Mouse (Mus musculus) hindbrain, embryonic 16.5 days (tissue): ENCODE measurements around the gene Psme4. TPM values are rescaled to one million over a fixed set of nuclear protein-coding genes. Genes with fewer than 3 reads are reported as not detected.
A peak's percentile ranks its signal among the peaks of the same experiment; 100 is the strongest.
"Not testable (repeated sequence)": the region's sequence is repeated elsewhere in the genome, so short reads cannot be mapped to it uniquely, and the experiment has no call there.

Experiments
- ATAC-seq: fragments of 200-750 bp; cut with Nextera tagmentation; 2 replicates; pipeline ENCODE4 v1.8.0; 2017; ENCODE audit warnings: moderate TSS enrichment, moderate library complexity
- H3K27ac ChIP-seq: fragments of 300-500 bp; sonication (generic); 2 replicates; pipeline ENCODE4 v1.5.1; 2014; ENCODE audit warnings: low read depth, mild to moderate bottlenecking, control low read depth, low read length, moderate library complexity
- H3K27me3 ChIP-seq: fragments of 300-500 bp; sonication (generic); replicated peaks from 2 replicates; pipeline ENCODE4 v1.6.1; 2014; ENCODE audit warnings: low read length; ENCODE audit not compliant: control insufficient read depth, insufficient read depth
- H3K36me3 ChIP-seq: fragments of 300-500 bp; sonication (generic); 2 replicates; pipeline ENCODE4 v1.6.1; 2014; ENCODE audit warnings: mild to moderate bottlenecking, low read length, moderate library complexity, mixed read lengths; ENCODE audit not compliant: control insufficient read depth, insufficient read depth
- H3K4me1 ChIP-seq: fragments of 300-500 bp; sonication (generic); 2 replicates; pipeline ENCODE4 v1.6.1; 2014; ENCODE audit warnings: low read depth, low read length; ENCODE audit not compliant: control insufficient read depth, insufficient read depth
- H3K4me2 ChIP-seq: fragments of 300-500 bp; sonication (generic); 2 replicates; pipeline ENCODE4 v1.6.1; 2014; ENCODE audit warnings: mild to moderate bottlenecking, low read length, control low read depth, moderate library complexity
- H3K4me3 ChIP-seq: fragments of 300-500 bp; sonication (generic); 2 replicates; pipeline ENCODE4 v1.5.1; 2014; ENCODE audit warnings: mild to moderate bottlenecking, low read length, control low read depth, moderate library complexity
- H3K9ac ChIP-seq: fragments of 300-500 bp; sonication (generic); 2 replicates; pipeline ENCODE4 v1.6.1; 2014; ENCODE audit warnings: low read depth, mild to moderate bottlenecking, control low read depth, low read length, moderate library complexity
- H3K9me3 ChIP-seq: fragments of 300-500 bp; sonication (generic); 2 replicates; pipeline ENCODE4 v1.6.1; 2014; ENCODE audit warnings: mild to moderate bottlenecking, low read length, moderate library complexity; ENCODE audit not compliant: control insufficient read depth
- WGBS: fragments of 180-500 bp; shearing (Covaris S2); extraction: QIAGEN DNeasy Blood & Tissue Kit; methylation state at CpG from one replicate; pipeline ENCODE4 v1.1.7; 2014; 5-methylcytosine and 5-hydroxymethylcytosine counted together
- polyA plus RNA-seq: library from polyadenylated mRNA; unstranded; fragments of >200 nt; fragmentation: Nextera tagmentation; extraction: Ambion mirVana; gene quantifications from 2 replicates; pipeline ENCODE4 v1.2.1, GENCODE M21; 2015

The Psme4 gene
- polyA plus RNA-seq, 1 experiment from 2014 or later: 11.0 TPM

GRCm38 (mm10) chr11:30754486-30754854 lies 17.1 kb upstream of the Psme4 start:
- H3K4me3 ChIP-seq: peak overlapping the region; percentile 77
- not testable (repeated sequence) for H3K36me3 ChIP-seq, H3K9me3 ChIP-seq, H3K27ac ChIP-seq, ATAC-seq, H3K27me3 ChIP-seq, H3K4me1 ChIP-seq
- WGBS: 67% methylated on average over 4 of the region's 4 CpGs
- peak overlapping the region; percentile 63 for H3K4me2 ChIP-seq
- peak overlapping the region; percentile 80 for H3K9ac ChIP-seq

- Histone ChIP-seq H3K9me3 (no peaks in the 10 kb centered on the region), H3K4me1 (no peaks in the 10 kb centered on the region), H3K27me3 (no peaks in the 10 kb centered on the region), H3K27ac (no peak overlapping the region), H3K4me3 (peak overlapping the region; percentile 77), H3K4me2 (peak overlapping the region; percentile 63), H3K9ac (peak overlapping the region; percentile 80), H3K36me3 (no peaks in the 10 kb centered on the region)
- ATAC-seq: peak; percentile 95
- WGBS: 0% methylated on average over 60 of the region's 66 CpGs
These were observed 16.5 kb upstream of the Psme4 start for GRCm38 (mm10) chr11:30754855-30755530.

- no peak overlapping the region for H3K9ac ChIP-seq
These were observed 10.1 kb upstream of the Psme4 start for GRCm38 (mm10) chr11:30761381-30761780.

GRCm38 (mm10) chr11:30761891-30762290 lies 9.6 kb upstream of the Psme4 start:
- H3K4me1 ChIP-seq: no peaks in the 10 kb centered on the region
- H3K4me2 ChIP-seq: no peak overlapping the region
- no peak overlapping the region for H3K27ac ChIP-seq
- H3K27me3 ChIP-seq: no peaks in the 10 kb centered on the region
- no peaks in the 10 kb centered on the region for H3K36me3 ChIP-seq
- H3K9ac ChIP-seq: no peak overlapping the region
- 90% methylated on average over 1 of the region's 1 CpGs for WGBS
- no peak overlapping the region for H3K4me3 ChIP-seq
- no peaks in the 10 kb centered on the region for H3K9me3 ChIP-seq
- no peak for ATAC-seq

More at GRCm38 (mm10) chr11:30761381-30761780, 10.1 kb upstream of the Psme4 start:
- H3K4me3 ChIP-seq: no peak overlapping the region
- no peak for ATAC-seq
- no peaks in the 10 kb centered on the region for H3K36me3 ChIP-seq
- no peaks in the 10 kb centered on the region for H3K9me3 ChIP-seq
- H3K27me3 ChIP-seq: no peaks in the 10 kb centered on the region
- no peak overlapping the region for H3K4me2 ChIP-seq
- 83% methylated on average over 7 of the region's 7 CpGs for WGBS
- no peaks in the 10 kb centered on the region for H3K4me1 ChIP-seq
- H3K27ac ChIP-seq: no peak overlapping the region

GRCm38 (mm10) chr11:30765076-30765475 lies 6.5 kb upstream of the Psme4 start:
- ATAC-seq: no peak
- no peaks in the 10 kb centered on the region for H3K4me1 ChIP-seq
- no peak overlapping the region for H3K4me2 ChIP-seq
- H3K36me3 ChIP-seq: no peaks in the 10 kb centered on the region
- no peaks in the 10 kb centered on the region for H3K27me3 ChIP-seq
- H3K9me3 ChIP-seq: no peaks in the 10 kb centered on the region
- H3K9ac ChIP-seq: no peak overlapping the region
- WGBS: 44% methylated on average over 1 of the region's 1 CpGs
- no peak overlapping the region for H3K4me3 ChIP-seq
- no peak overlapping the region for H3K27ac ChIP-seq

DNA sequence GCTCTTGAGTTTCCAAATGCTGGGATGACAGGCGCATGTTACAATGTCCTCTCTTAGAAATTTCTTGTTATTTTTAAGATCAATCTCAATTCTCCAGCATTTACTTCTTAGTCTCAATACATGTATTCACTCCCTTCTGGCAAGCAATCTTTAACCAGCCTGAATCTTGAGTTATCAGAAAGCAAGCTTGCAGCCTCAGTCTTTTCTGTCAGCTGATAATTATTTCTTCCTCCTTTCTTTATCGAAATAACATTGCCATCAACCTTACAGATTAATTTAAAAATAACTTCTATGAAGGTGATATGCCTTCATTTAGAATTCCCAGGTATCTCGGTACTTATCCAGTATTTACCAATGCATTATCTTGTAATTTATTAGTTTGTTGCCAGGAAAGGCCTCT lies 709 bp upstream of the Psme4 start:
- ATAC-seq: no peak
- H3K4me2 ChIP-seq: peak overlapping the region; percentile 65
- H3K9ac ChIP-seq: no peak overlapping the region; the same call in 1 of the 2 replicates
- H3K27ac ChIP-seq: no peak overlapping the region
- H3K4me1 ChIP-seq: peaks cover 11% of the 10 kb centered on the region
- H3K9me3 ChIP-seq: no peaks in the 10 kb centered on the region
- H3K36me3 ChIP-seq: no peaks in the 10 kb centered on the region
- 82% methylated on average over 3 of the region's 3 CpGs for WGBS
- H3K4me3 ChIP-seq: peak overlapping the region; percentile 99
- H3K27me3 ChIP-seq: no peaks in the 10 kb centered on the region

DNA sequence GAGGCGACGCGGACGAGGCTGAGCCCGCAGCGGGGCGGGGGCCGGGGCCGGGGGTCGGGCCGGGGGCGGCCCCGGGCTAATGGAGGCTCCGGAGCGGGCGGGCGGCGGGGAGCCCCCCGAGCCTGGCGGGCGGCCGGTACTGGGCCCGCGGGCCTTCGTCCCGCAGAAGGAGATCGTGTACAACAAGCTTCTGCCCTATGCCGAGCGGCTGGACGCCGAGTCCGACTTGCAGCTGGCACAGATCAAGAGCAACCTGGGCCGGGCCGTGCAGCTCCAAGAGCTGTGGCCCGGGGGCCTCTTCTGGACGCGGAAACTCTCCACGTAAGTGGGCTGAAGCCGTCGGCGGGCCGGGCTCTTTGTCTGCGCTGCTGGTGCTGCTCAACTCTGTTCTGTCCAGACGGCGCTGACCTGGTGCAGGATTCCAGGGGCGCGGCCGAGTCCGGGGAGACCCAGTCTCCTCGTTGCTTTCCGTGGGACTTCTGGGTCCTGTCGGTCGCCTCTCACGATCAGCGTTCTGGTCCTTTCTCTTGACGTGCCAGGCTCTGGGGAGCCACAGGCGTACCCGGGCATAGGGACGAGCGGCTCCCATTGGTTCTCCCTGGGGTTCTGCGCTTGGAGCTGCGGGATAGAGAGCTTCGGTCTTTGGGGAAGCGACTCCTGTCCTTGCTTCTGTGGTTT lies 517 bp downstream of the Psme4 start:
- H3K27me3 ChIP-seq: no peaks in the 10 kb centered on the region
- peaks cover 11% of the 10 kb centered on the region for H3K4me1 ChIP-seq
- peak overlapping the region; percentile 81 for H3K4me2 ChIP-seq
- 0% methylated on average over 52 of the region's 64 CpGs for WGBS
- peak overlapping the region; percentile 97 for H3K27ac ChIP-seq
- ATAC-seq: peak; percentile 77
- H3K4me3 ChIP-seq: peak overlapping the region; percentile 99
- no peaks in the 10 kb centered on the region for H3K9me3 ChIP-seq
- peak overlapping the region; percentile 99 for H3K9ac ChIP-seq
- no peaks in the 10 kb centered on the region for H3K36me3 ChIP-seq

DNA sequence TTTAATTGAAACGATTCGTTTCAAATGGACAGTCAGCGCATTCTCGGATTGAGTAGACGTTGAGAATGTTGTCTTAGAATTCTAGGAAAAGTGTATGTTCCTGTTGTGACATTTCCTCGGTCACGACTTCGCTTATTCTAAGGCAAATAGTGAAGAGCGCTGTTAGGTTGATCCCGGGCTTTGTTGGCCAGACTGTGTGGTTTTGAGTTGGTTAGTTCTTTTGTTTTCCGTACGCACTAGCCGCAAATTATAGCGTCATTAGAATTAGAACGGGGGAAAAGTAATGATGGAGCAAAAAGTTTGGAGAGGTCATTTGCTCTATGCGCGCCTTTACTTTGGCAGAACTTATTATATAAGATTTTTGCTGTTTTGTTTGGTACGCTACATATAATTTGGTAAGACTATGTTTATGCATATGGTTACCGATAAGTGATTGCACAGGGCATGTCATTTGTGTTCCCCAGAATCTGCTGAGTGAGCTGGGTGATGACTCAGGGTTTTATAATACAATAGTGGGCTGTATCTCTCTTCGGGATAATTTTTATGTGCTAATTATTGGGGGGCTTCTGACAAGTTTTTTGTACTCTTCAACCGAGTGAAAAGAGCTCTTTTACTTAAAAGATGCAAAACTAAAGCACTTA lies 1.4 kb downstream of the Psme4 start:
- H3K9ac ChIP-seq: peak overlapping the region; percentile 99
- H3K36me3 ChIP-seq: no peaks in the 10 kb centered on the region
- peak overlapping the region; percentile 81 for H3K4me2 ChIP-seq
- peak overlapping the region; percentile 99 for H3K4me3 ChIP-seq
- H3K4me1 ChIP-seq: peaks cover 11% of the 10 kb centered on the region
- 3% methylated on average over 21 of the region's 21 CpGs for WGBS
- no peak for ATAC-seq
- H3K9me3 ChIP-seq: no peaks in the 10 kb centered on the region
- 0 out of 2 replicates have a peak overlapping the region, but pooled peaks have one; percentile 97 for H3K27ac ChIP-seq
- no peaks in the 10 kb centered on the region for H3K27me3 ChIP-seq

GRCm38 (mm10) chr11:30774638-30775037 lies 3.1 kb downstream of the Psme4 start:
- no peak for ATAC-seq
- peaks cover 11% of the 10 kb centered on the region for H3K4me1 ChIP-seq
- no peak overlapping the region for H3K27ac ChIP-seq
- no peaks in the 10 kb centered on the region for H3K36me3 ChIP-seq
- H3K27me3 ChIP-seq: no peaks in the 10 kb centered on the region
- H3K4me2 ChIP-seq: no peak overlapping the region
- H3K4me3 ChIP-seq: no peak overlapping the region
- WGBS: 66% methylated on average over 1 of the region's 1 CpGs
- H3K9me3 ChIP-seq: no peaks in the 10 kb centered on the region
- no peak overlapping the region for H3K9ac ChIP-seq
